8 mouse cellular contexts compared by ENCODE assay signal in genomic region chr10:99203577-99204487, GRCm38 (mm10). TPM values are rescaled to one million over a fixed set of nuclear protein-coding genes. Genes with fewer than 3 reads are reported as not detected.
DNase-seq lines count a peak whose midpoint lies in the region; ATAC-seq lines count a peak whose summit lies in the region.

No protein-coding gene starts in this region.

- no peaks in the 10 kb centered on the region for H3K9me3 ChIP-seq in forebrain, embryonic 11.5 days (ENCODE audit: control insufficient read depth, low read length)
- no peaks in the 10 kb centered on the region for H3K9me3 ChIP-seq in hindbrain, embryonic 14.5 days (ENCODE audit: control insufficient read depth, low read length)
- no peaks in the 10 kb centered on the region for H3K9me3 ChIP-seq in liver, embryonic 13.5 days (replicated peaks)
- H3K9me3 ChIP-seq in neural tube, embryonic 12.5 days: no peaks in the 10 kb centered on the region

- no peaks in the 10 kb centered on the region; the same call in 1 of the 2 replicates for H3K36me3 ChIP-seq in forebrain, embryonic 11.5 days (ENCODE audit: control insufficient read depth, insufficient read depth, low read length)
- no peaks in the 10 kb centered on the region for H3K36me3 ChIP-seq in hindbrain, embryonic 14.5 days (replicated peaks; ENCODE audit: control insufficient read depth, insufficient read depth)
- H3K36me3 ChIP-seq in liver, embryonic 13.5 days: no peaks in the 10 kb centered on the region
- no peaks in the 10 kb centered on the region for H3K36me3 ChIP-seq in neural tube, embryonic 12.5 days

- no peaks in the 10 kb centered on the region for H3K27me3 ChIP-seq in forebrain, embryonic 11.5 days (ENCODE audit: control insufficient read depth, insufficient read depth, low read length)
- H3K27me3 ChIP-seq in hindbrain, embryonic 14.5 days (ENCODE audit: control insufficient read depth, insufficient read depth, low read length): no peaks in the 10 kb centered on the region
- no peaks in the 10 kb centered on the region for H3K27me3 ChIP-seq in liver, embryonic 13.5 days
- H3K27me3 ChIP-seq in neural tube, embryonic 12.5 days (replicated peaks): no peaks in the 10 kb centered on the region

- peak; percentile 60 for ATAC-seq in forebrain, embryonic 11.5 days (replicated peaks; ENCODE audit: low FRiP score)
- no peak; the same call in 1 of the 2 replicates for ATAC-seq in hindbrain, embryonic 14.5 days (ENCODE audit: low FRiP score)
- peak; percentile 18; the same call in 1 of the 2 replicates for ATAC-seq in liver, embryonic 13.5 days (ENCODE audit: low read depth)
- ATAC-seq in neural tube, embryonic 12.5 days (ENCODE audit: low FRiP score, low read depth): peak; percentile 65

- H3K4me1 ChIP-seq in forebrain, embryonic 11.5 days (replicated peaks; ENCODE audit: control insufficient read depth, insufficient read depth, low read length): peaks cover 3% of the 10 kb centered on the region; the same call in 1 of the 2 replicates
- H3K4me1 ChIP-seq in hindbrain, embryonic 14.5 days (replicated peaks; ENCODE audit: control insufficient read depth, insufficient read depth, low read length): peaks cover 16% of the 10 kb centered on the region
- peaks cover 26% of the 10 kb centered on the region for H3K4me1 ChIP-seq in liver, embryonic 13.5 days (replicated peaks)
- H3K4me1 ChIP-seq in neural tube, embryonic 12.5 days: peaks cover 14% of the 10 kb centered on the region

- H3K4me2 ChIP-seq in forebrain, embryonic 11.5 days (ENCODE audit: low read depth, low read length, severe bottlenecking): peak overlapping the region; percentile 52
- H3K4me2 ChIP-seq in hindbrain, embryonic 14.5 days (replicated peaks): peak overlapping the region; percentile 56
- peak overlapping the region; percentile 68 for H3K4me2 ChIP-seq in liver, embryonic 13.5 days
- H3K4me2 ChIP-seq in neural tube, embryonic 12.5 days (replicated peaks): peak overlapping the region; percentile 65

- WGBS in forebrain, embryonic 11.5 days: under 1% methylated on average over 29 of the region's 29 CpGs
- 2% methylated on average over 29 of the region's 29 CpGs for WGBS in hindbrain, embryonic 14.5 days
- 5% methylated on average over 29 of the region's 29 CpGs for WGBS in liver, embryonic 13.5 days (ENCODE audit: insufficient replicate concordance)
- 2% methylated on average over 29 of the region's 29 CpGs for WGBS in neural tube, embryonic 12.5 days

- peak; percentile 15 for DNase-seq in ovary, adult 18-20 months (ENCODE audit: low spot score)
- no peak for DNase-seq in ovary, postnatal 10 days (ENCODE audit: low spot score)
- DNase-seq in forebrain, embryonic 11.5 days (ENCODE audit: low spot score): peak; percentile 63
- DNase-seq in hindbrain, embryonic 14.5 days (ENCODE audit: low spot score): no peak
- no peak for DNase-seq in liver, embryonic 13.5 days
- no peak for DNase-seq in right cerebral cortex, postnatal 14 days
- no peak for DNase-seq in natural killer cell, adult 2 months (ENCODE audit: low spot score in 2 of 2)

- peak overlapping the region; percentile 45 for H3K9ac ChIP-seq in forebrain, embryonic 11.5 days (ENCODE audit: low read length)
- peak overlapping the region; percentile 44; the same call in 1 of the 2 replicates for H3K9ac ChIP-seq in hindbrain, embryonic 14.5 days
- H3K9ac ChIP-seq in liver, embryonic 13.5 days: peak overlapping the region; percentile 57
- peak overlapping the region; percentile 30; the same call in 1 of the 2 replicates for H3K9ac ChIP-seq in neural tube, embryonic 12.5 days

- no peak overlapping the region for H3K27ac ChIP-seq in forebrain, embryonic 11.5 days (ENCODE audit: low read depth, low read length)
- H3K27ac ChIP-seq in hindbrain, embryonic 14.5 days: 0 out of 2 replicates have a peak overlapping the region, but pooled peaks have one; percentile 32
- peak overlapping the region; percentile 50 for H3K27ac ChIP-seq in liver, embryonic 13.5 days
- H3K27ac ChIP-seq in neural tube, embryonic 12.5 days: no peak overlapping the region

- H3K4me3 ChIP-seq in forebrain, embryonic 11.5 days (ENCODE audit: low read depth, low read length): peak overlapping the region; percentile 12
- peak overlapping the region; percentile 12 for H3K4me3 ChIP-seq in hindbrain, embryonic 14.5 days (replicated peaks; ENCODE audit: low read length)
- peak overlapping the region; percentile 45 for H3K4me3 ChIP-seq in liver, embryonic 13.5 days (replicated peaks)
- H3K4me3 ChIP-seq in neural tube, embryonic 12.5 days: peak overlapping the region; percentile 12; the same call in 1 of the 2 replicates

RNA-seq across cellular contexts. Expression of gene Dusp6, which starts 59.2 kb away (rescaled TPM):
- 57.7 and 63.1 TPM in 2 replicates for polyA plus RNA-seq in forebrain, embryonic 11.5 days (2014; fragmentation: Nextera tagmentation; extraction: Ambion mirVana)
- 28.4 and 33.0 TPM in 2 replicates for polyA plus RNA-seq in hindbrain, embryonic 14.5 days (2014; fragmentation: Nextera tagmentation; extraction: Ambion mirVana)
- 12.3 and 13.7 TPM in 2 replicates for polyA plus RNA-seq in liver, embryonic 13.5 days (2015; fragmentation: Nextera tagmentation; extraction: Ambion mirVana)
- 38.7 and 40.6 TPM in 2 replicates for polyA plus RNA-seq in neural tube, embryonic 12.5 days (2016; fragmentation: Nextera tagmentation; extraction: Ambion mirVana)

Comparison
In these comparisons a context has a peak if more than half of its experiments do, and no peak if none do; other contexts are left out.
1. DNase-seq: peak in ovary, adult 18-20 months (single experiment) and forebrain, embryonic 11.5 days (single experiment); none in ovary, postnatal 10 days (single experiment), hindbrain, embryonic 14.5 days (single experiment), liver, embryonic 13.5 days (single experiment), right cerebral cortex, postnatal 14 days (single experiment) and natural killer cell, adult 2 months (0 of 2).
2. H3K27ac ChIP-seq: peak in hindbrain, embryonic 14.5 days (single experiment) and liver, embryonic 13.5 days (single experiment); none in forebrain, embryonic 11.5 days (single experiment) and neural tube, embryonic 12.5 days (single experiment).
3. Peak in every context shown above with its lines, with median percentiles within 50 percentile points of each other: H3K4me2 ChIP-seq, H3K4me3 ChIP-seq and H3K9ac ChIP-seq.